Mouse (Mus musculus) adrenal gland, adult 18-20 months (tissue): ENCODE data around the gene Kcnh3. TPM values are rescaled to one million over a fixed set of nuclear protein-coding genes. Genes with fewer than 3 reads are reported as not detected.
"Not testable (repeated sequence)": the region's sequence is repeated elsewhere in the genome, so short reads cannot be mapped to it uniquely, and the experiment has no call there.

Experiments
- DNase-seq, 2 experiments: peaks; one replicate each; pipeline ENCODE4 v3.0.0; 2021 to 2022; ENCODE audit warnings: low spot score in 2 of 2
- total RNA-seq, 2 experiments: library from RNA; stranded (reverse); gene quantifications; 1 replicate in 1 of 2; 2 replicates in 1 of 2; pipeline ENCODE4 v1.2.3; 2021

Gene Kcnh3
- total RNA-seq, 2 experiments from 2014 or later = 0.60 to 0.67 TPM

DNA sequence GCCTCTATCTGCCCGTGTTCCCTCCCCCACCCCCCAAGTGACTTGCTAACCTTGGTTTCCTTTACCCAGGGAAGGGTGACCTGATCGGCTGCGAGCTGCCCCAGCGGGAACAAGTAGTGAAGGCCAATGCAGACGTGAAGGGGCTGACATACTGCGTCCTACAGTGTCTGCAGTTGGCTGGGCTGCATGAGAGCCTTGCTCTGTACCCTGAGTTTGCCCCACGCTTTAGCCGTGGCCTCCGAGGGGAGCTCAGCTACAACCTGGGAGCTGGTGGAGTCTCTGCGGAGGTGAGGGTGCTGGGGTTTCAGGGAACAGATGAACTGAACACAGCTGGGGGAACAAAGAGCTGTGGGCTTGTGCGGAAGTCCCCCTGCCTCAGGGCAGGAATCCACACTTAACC lies 13.3 kb downstream of the Kcnh3 start:
- DNase-seq = no peak

DNA sequence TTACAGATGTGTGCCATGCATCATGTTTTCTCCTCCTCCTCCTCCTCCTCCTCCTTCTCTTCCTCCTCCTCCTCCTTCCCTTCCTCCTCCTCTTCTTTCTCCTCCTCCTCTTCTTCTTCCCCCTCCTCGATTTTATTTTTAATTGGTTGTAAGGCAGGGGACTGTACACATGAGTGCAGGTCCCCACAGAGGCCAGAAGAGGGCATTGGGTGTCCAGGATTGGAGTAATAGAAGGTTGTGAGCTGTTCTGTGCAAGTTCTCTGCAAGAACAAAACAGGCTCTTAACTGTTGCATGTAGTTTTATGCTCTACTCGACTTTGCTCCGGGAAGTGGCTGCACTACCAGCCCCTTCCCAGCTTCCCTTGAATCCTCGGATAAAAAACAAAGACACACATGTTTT lies 15.5 kb downstream of the Kcnh3 start:
- no peak for DNase-seq

DNA sequence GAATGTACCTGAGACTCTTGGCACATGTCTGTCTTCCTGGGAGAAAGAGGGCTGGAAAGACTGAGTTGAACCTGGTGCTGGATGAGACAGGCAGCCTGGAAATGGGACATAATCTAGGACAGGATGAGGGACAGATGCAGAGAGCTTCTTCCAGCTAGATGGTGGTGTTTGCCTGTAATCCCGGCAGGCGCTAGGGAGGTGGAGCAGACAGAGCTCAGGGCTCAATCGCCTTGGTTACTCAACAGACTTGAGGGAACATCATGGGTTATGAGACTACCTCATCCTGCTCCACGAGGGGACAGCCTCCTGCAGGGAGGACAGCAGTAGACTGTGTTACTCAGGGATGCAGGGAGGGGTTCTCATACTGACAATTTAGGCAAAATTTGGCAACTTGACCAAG lies 16.6 kb downstream of the Kcnh3 start:
- no peak for DNase-seq

GRCm38 (mm10) chr15:99242045-99242444 lies 17.4 kb downstream of the Kcnh3 start:
- no peak for DNase-seq

- DNase-seq = not testable (repeated sequence)
These were observed 22.1 kb downstream of the Kcnh3 start for GRCm38 (mm10) chr15:99246736-99247135.

DNA sequence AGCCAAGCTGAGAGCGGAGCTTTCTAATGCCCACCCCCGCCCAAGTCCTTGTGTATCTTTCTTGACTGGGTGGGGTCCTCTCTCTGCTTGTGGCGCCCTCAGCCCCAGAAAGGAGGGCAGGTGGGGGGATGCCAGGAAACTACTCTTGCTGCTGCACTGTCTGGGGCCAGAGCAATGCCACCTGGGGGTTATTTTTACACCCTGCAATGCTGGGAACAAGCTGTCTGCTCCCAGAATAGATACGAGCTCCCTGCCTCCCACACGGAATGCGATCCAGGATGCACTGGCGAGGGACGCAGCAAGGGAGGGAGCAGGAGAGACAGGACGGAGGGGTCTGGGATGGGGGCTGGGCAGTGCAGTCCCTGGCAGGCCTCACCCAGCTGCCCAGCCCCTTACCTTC lies 24.3 kb downstream of the Kcnh3 start:
- DNase-seq = no peak

DNA sequence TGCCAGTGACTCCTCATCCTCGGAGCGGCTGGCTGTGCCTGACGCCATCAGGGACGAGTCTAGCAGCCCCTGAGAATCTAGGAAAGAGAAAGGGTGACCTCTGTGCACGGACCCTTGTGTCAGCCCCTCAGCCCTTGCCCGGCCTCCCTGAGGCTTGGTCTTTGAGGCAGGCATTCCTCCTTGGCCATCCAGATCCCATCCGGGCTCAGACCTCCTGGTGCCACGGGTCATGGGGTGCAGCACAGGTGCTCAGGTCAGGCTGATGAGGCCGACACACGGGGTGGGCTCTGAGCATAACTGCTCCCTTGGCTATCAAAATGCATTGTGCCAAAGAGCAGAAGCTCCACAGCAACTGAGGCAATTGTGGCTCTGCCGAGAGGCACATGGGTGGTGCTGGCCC lies 25.3 kb downstream of the Kcnh3 start:
- DNase-seq = no peak

GRCm38 (mm10) chr15:99251111-99251510 lies 26.4 kb downstream of the Kcnh3 start:
- peak in 1 of 2 experiments; percentile 22 for DNase-seq

- peak; percentile 93 to 94 for DNase-seq
These were observed 27.1 kb downstream of the Kcnh3 start, which contains the start of gene Mcrs1 for GRCm38 (mm10) chr15:99251626-99252380. Gene Mcrs1 (minus strand): TSS chr15:99251961.

DNA sequence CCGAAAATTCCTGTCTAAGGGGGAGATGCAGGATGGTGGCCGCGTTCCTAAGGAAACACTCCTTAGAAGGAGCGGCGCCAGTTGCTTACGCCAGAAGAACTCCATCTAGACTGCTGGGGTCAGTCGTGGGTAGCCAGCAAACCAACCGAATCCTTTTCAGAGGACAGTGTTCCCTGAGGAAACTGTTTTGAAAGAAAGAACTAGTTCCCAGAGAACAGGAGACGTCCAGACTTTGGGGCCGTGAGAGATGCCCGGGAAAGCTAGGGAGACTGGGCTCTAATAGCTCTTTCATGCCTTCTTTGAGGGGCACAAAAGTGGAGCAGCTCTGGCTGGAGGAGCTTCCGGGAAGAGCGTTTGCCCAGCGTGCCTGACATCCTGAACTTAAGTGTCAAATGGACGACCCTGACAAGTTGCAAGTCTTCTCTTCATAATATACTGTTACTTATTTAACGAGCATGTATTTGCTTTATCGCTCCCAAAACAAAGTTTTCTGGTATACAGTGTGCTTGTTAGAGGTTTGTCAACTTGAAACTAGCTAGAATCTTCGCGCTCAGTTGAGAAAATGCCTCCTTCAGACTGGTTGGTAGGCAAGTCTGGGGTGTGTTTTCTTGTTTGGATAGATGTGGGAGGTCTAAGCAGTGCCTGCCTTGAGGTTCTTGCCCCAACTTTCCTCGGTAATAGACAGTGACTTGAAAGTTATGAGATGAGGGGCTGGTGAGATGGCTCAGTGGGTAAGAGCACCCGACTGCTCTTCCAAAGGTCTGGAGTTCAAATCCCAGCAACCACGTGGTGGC lies 27.9 kb downstream of the Kcnh3 start:
- no peak for DNase-seq

GRCm38 (mm10) chr15:99253175-99253479 lies 28.5 kb downstream of the Kcnh3 start:
- DNase-seq = not testable (repeated sequence)

GRCm38 (mm10) chr15:99253772-99254171 lies 29.1 kb downstream of the Kcnh3 start:
- no peak for DNase-seq

- DNase-seq = no peak
These were observed 29.9 kb downstream of the Kcnh3 start for GRCm38 (mm10) chr15:99254477-99255005.

GRCm38 (mm10) chr15:99255241-99255749 lies 30.6 kb downstream of the Kcnh3 start:
- DNase-seq = no peak

DNA sequence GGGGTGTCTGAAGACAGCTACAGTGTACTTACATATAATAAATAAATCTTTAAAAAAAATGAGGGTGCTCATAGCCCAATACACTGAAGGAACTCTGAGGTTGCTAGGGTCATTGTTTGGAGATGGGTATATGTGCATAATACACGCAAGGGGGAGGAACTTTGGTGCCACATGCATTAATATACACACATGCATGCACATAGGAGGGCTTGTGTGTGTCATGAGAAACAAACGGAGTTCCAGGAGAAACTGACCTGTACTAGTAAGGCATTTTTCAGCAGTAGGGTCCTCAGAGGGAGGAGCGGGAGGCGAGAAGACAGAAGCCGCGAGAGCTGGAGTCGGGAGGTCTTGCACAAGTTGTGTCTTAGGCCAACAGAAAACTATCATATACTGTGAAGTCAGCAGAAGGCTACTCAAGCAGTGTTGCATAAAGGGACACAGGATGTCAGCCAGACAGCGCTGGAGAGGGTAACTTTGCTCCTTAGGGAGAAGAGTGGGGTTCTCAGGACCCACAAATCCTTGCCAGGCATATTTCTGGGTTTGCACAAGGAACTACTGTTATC lies 34.6 kb downstream of the Kcnh3 start:
- DNase-seq = no peak

DNA sequence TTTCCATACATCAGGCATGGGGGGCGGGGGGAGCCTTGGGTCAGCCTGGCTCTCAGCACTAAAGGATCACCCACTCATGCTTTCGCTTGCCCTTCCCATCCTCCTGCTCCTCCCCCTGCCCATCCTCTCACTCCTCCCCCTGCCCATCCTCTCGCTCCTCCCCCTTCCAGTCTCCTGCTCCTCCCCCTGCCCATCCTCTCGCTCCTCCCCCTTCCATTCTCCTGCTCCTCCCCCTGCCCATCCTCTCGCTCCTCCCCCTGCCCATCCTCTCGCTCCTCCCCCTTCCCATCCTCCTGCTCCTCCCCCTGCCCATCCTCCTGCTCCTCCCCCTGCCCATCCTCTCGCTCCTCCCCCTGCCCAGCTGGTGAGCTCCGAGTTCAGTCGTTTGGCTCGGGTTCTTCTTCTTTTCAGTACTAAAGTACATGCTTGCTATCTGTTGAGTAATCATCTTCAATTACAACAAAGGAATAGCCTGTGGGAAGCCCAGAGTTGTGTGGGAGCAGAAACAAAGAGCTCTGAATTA lies 35.1 kb downstream of the Kcnh3 start:
- peak; percentile 64 to 65 for DNase-seq

DNA sequence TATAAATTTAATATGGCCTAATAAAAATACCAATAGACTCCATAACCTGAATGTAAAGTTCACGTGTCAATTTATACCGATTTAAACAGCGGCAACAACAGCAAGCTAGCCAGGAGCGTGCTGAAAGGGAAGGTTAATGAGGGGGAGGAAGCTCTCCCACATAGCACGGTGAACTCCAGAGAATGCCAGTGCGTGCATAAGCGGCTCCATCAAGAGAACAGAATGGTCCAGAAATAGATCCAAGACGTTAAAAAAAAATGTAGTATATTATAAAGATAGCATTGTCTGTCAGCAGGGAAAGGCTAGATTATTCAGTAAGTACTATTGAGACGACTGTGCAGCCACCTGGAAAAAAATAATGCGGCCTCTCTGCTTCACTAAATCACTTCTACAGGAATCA lies 38.0 kb downstream of the Kcnh3 start:
- no peak for DNase-seq

DNA sequence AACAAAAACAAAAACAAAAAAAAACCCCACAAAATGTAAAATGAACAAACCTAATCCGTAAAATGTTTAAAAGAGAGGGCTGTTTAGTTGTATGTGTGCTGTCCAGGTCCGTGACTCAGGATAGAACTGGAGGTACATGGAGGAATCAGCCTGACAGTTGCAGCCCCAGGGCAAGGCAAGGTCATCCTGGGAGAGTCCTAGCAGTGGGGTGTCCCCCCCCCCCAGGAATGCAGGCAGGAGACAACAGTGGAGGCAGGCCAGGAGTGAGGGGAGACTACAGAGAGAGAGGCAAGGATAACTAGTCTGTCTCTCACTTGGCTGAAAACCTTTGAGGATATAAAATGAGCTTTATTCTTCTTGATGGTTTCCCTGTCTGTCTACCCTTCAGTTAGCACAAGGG lies 39.7 kb downstream of the Kcnh3 start:
- no peak for DNase-seq

- peak; percentile 54 to 55 for DNase-seq
These were observed 41.0 kb downstream of the Kcnh3 start for GRCm38 (mm10) chr15:99265679-99266078.

DNA sequence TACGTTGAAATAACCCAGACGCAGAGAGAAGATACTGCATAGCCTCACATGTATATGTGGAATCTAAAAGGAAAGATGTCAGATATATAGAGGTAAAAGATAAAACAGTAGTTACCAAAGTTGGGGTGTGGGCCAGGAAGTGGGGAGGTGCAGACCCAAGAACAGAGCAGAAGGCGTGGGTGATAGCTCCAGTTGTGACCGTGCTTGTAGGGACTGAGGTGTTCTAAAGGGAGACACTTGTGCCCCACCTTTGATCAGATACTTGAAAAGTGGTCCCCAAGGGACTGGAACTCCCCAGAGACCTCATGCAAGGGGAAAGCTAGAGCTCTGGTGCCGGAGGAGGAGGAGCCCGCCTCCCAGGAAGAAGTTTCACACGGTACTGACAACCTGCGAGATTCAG lies 51.4 kb downstream of the Kcnh3 start:
- no peak for DNase-seq

GRCm38 (mm10) chr15:99278271-99278670 lies 53.6 kb downstream of the Kcnh3 start:
- no peak for DNase-seq
